Mouse (Mus musculus): ENCODE data around the gene Rngtt.
"Not testable (repeated sequence)": the region's sequence is repeated elsewhere in the genome, so short reads cannot be mapped to it uniquely, and the experiment has no call there.

Rngtt gene

GRCm38 (mm10) chr4:33310840-33311437 is 828 bp downstream of the Rngtt start:
- no peak for DNase-seq (ENCODE audit: low spot score in 2 of 2)

GRCm38 (mm10) chr4:33314150-33314549 is 4.0 kb downstream of the Rngtt start:
- DNase-seq (ENCODE audit: low spot score in 2 of 2) = not testable (repeated sequence)

DNA sequence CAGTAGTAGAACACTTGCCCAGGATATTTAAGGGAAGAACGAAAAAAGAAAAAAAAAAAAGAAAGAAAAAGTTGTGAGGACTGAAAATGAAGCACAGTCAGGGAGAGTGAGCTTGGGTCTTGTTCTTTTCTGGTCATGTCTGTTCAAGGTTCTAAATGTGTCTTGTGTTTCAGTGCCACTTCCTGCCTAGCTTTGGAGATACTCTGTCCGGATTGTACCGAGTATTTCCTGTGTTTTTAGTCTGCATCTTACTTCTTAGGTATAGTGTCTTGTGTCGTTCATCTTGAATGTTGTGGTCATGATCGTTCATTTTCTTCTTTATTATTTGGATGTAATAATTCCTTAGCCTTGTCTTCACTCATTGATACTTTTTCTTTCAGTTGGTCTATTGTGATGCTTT is 5.7 kb downstream of the Rngtt start:
- DNase-seq (ENCODE audit: low spot score in 2 of 2) = no peak

DNA sequence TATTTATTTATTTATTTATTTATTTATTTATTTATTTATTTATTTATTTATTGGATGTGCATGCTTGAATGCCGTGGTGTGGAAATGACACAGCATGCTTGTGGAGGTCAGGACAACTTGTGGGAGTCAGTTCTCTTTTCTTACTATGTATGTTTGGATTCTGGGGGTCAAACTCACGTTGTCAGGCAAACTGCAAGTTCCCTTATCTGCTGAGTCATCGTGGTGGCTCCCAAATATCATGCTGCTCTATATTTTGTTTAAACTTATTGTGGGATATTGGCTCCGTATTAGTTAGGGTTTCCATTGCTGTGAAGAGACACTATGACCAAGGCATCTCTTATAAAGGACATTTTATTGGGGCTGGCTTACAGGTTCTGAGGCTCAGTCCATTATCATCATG is 21.0 kb downstream of the Rngtt start:
- DNase-seq (ENCODE audit: low spot score in 2 of 2) = no peak

GRCm38 (mm10) chr4:33332956-33333455 is 22.9 kb downstream of the Rngtt start:
- no peak for DNase-seq (ENCODE audit: low spot score in 2 of 2)

DNA sequence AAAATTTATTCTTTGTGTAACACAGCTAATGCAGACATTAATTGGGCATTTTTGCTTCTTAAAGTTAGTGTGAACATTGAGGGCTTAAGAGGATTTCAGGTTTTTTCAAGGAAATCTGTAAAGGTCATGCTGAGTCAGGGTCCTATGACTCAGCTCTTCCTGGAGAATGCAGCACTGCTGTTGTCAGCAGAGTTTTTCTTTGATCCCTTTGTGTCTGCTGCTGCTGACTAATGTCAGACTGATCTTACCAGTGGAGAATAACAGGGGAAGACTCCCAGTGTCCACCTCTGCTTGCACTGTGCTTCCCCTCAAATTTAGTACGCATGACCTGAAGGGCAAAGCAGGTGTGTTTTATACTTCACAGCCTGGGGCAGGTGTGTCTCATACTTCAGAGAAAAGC is 27.9 kb downstream of the Rngtt start:
- DNase-seq (ENCODE audit: low spot score in 2 of 2) = no peak

DNA sequence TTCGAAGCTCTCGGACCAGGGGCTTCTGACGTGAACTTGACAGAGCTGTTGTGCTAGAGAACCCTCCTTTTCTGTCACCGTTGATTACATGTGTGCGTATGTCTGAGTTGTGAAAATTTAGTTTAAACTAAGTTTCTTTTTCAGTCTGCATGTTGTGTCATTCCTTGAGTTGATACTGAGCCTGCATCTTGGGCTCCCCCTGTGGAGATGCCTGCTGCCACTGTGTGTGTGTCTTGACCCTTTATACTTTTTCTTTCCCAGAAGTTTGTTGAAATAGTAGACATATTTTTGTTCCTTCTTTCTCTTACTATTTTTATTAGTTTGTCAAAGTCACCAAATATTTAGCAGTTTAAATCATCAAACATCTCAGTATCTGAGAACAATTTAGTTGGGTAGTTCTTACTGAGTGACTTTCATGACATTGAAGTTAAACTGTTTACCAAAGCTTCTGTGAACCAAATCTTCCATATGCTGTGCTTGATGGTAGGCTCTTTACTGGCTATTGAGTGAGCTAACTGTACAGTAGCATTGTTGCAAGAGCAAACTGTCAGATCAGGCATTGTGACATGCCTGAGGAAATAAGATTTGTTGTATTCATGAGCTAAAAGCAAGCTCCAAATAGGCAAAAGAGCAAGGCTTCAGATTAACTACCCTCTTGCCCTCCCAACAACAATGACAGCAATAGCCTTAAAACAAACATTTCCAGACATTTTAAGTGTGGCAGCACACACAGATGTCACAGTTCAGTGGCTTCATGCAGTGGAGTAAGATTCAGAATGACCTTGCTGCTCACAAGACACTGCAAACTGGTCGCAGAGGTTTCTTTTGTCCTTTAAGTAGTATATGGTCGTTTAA is 33.0 kb downstream of the Rngtt start:
- DNase-seq (ENCODE audit: low spot score in 2 of 2) = no peak

- DNase-seq (ENCODE audit: low spot score in 2 of 2) = no peak
Observed at GRCm38 (mm10) chr4:33343732-33344057, 33.6 kb downstream of the Rngtt start.

GRCm38 (mm10) chr4:33363451-33363850 is 53.3 kb downstream of the Rngtt start:
- no peak for DNase-seq (ENCODE audit: low spot score in 2 of 2)

GRCm38 (mm10) chr4:33374916-33375315 is 64.8 kb downstream of the Rngtt start:
- no peak for DNase-seq (ENCODE audit: low spot score in 2 of 2)

GRCm38 (mm10) chr4:33377642-33378041 is 67.5 kb downstream of the Rngtt start:
- DNase-seq (ENCODE audit: low spot score in 2 of 2) = no peak

DNA sequence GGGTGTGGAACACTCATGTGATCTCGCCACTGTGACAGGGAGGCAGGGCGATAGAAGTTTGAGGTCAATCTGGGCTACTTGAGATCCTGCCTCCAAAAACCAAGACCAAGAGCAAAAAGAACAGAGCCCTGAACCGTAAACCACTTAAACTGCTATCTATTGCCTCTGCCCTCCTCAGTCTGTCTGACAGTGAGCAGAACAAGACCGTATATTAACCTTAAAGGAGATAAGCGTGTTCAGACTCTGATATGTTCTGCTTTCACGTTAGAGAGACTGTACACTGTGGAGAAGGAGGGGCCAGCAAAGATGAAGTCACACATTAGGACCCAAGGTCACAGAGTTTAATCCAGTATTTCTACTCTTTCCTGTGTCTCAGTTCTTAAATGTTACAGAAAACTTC is 68.8 kb downstream of the Rngtt start:
- DNase-seq (ENCODE audit: low spot score in 2 of 2) = no peak

GRCm38 (mm10) chr4:33388899-33389298 is 78.8 kb downstream of the Rngtt start:
- DNase-seq (ENCODE audit: low spot score in 2 of 2) = no peak

DNA sequence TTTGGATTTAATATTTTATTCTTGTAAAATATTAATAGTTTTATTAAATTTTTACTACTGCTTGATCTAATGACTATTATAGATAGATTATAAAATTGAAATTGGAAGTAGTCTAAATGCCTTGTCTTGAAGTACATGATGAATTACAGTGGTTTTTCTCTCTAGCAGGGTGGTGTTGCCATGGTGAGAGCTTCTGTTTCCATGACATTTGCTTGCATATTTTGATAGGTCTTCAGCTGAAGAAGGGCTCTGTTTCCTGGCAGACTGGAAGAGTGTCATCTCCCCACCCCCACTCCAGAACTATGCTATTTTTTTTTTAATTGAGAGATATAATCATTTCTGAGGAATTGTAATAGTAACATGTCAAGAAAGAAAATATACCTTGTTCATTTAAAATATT is 80.5 kb downstream of the Rngtt start:
- no peak for DNase-seq (ENCODE audit: low spot score in 2 of 2)

GRCm38 (mm10) chr4:33393437-33393836 is 83.3 kb downstream of the Rngtt start:
- DNase-seq (ENCODE audit: low spot score in 2 of 2) = no peak

- peak; percentile 55 to 79 for DNase-seq (ENCODE audit: low spot score in 2 of 2)
Observed at GRCm38 (mm10) chr4:33396222-33397176, 86.4 kb downstream of the Rngtt start.

DNA sequence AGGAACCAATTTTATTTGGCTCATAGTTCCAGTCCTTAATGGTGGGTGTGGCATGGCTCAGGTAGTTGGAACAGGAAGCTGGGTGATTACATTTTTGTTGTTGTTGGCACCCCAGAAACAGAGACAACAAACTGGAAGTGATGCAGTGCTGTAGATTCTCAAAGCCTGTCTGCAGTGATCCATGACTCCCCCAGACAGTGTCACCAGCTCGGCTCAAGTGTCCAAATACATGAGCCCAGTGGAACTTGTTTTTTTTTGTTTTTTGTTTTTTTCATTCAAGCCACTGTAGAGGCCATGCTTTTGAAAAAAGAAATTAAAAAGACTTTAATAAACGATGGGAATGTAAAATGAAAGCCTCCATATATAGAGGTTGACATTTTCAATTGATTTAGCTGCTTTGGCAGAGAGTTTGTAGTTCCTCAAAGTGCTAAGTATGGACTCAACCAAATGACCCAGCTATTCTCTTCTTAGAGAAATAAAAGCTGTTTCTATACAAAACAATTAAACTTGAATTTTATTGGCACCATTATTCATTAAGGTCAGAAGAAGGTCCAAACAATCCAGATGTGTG is 95.7 kb downstream of the Rngtt start:
- no peak for DNase-seq (ENCODE audit: low spot score in 2 of 2)

GRCm38 (mm10) chr4:33413791-33414190 is 103.7 kb downstream of the Rngtt start:
- no peak for DNase-seq (ENCODE audit: low spot score in 2 of 2)

GRCm38 (mm10) chr4:33414781-33415180 is 104.7 kb downstream of the Rngtt start:
- DNase-seq (ENCODE audit: low spot score in 2 of 2) = no peak

DNA sequence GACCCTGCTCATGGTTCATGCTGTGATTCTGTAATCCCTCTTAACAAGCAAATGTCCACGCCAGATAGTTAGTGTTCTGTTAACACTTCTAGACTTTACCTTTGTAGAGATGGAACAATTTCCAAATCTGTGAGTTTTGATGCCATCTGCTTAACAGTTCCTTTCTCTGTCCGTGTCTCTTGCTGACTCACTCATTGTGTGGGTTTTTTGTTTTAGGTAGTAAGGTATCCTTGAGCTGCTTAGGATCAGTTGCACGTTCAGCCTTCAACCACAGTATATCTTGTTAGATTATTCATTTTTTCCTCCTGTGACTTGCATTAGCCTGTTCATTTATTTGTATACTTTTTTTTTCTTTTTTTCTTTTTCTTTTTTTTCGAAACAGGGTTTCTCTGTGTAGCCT is 107.3 kb downstream of the Rngtt start:
- no peak for DNase-seq (ENCODE audit: low spot score in 2 of 2)

GRCm38 (mm10) chr4:33419644-33420043 is 109.5 kb downstream of the Rngtt start:
- no peak for DNase-seq (ENCODE audit: low spot score in 2 of 2)

- no peak for DNase-seq (ENCODE audit: low spot score in 2 of 2)
Observed at GRCm38 (mm10) chr4:33428856-33429255, 118.7 kb downstream of the Rngtt start.

All from frontal cortex, postnatal 14 days (tissue).